11 mouse cellular contexts compared by ENCODE assay signal in the genomic region with DNA sequence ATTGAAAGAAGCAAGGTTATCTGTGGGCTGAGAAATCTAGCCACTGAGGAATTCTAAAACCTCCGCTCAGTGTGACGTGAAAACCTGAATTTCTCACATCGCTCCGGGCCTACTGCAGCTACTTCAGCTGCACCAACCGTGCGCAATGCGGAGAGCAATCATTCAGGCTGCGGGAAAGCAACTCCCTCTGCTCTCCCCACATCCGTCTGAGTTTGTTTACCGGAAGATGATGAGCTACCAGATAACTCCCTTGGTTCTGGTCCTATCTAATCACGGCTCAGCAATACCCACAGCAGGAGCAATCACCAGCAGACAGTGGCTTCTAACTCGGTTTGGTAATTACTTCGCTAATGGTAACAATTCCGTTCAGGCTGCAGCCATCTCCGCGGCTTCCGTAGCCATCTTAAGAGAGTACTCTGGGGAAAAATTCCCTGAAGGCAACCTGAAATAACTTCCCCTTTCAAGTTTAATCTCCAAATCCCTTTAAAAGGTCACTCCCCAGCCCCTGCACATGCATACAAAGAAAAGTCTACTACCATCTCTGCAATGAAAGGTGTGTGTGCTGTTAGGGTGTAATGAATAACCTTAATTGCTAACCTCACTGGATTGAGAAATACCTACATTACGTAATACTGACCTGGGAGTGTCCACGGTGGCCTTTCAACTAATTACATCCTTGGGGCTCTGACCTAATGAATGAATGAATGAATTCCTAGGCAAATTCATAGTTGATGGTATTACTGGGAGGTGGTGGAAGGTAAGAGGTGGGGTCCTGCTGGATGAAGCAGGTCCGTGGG.
DNase-seq lines count a peak whose midpoint lies in the region; ATAC-seq lines count a peak whose summit lies in the region.
"Had no signal": no experiment of that assay in that cellular context is flagged by ENCODE, and none has a peak within 500 bp of the region (broad histone marks: within the 10 kb centered on the region; RNA-seq: fewer than 3 reads in every experiment).

No protein-coding gene starts in this region.

- no peaks in the 10 kb centered on the region for H3K9me3 ChIP-seq in heart, embryonic 12.5 days (replicated peaks)
- no peaks in the 10 kb centered on the region for H3K9me3 ChIP-seq in lung, embryonic 15.5 days
- H3K9me3 ChIP-seq in stomach, embryonic 15.5 days: no peaks in the 10 kb centered on the region
- H3K9me3 ChIP-seq: limb, embryonic 10.5 days had no signal

- no peak for ATAC-seq in heart, embryonic 12.5 days (ENCODE audit: insufficient number of reproducible peaks, low FRiP score)
- no peak for ATAC-seq in lung, embryonic 15.5 days (ENCODE audit: borderline replicate concordance, extremely low read depth, low FRiP score, low TSS enrichment)
- ATAC-seq in stomach, embryonic 15.5 days (ENCODE audit: insufficient read depth, low FRiP score, low read depth): 0 out of 2 replicates have a peak, but pooled peaks have one; percentile 28
- ATAC-seq: activated CD4-positive, CD25-positive, alpha-beta regulatory T cell, adult 4 months had no signal

- no peak overlapping the region for H3K4me3 ChIP-seq in heart, embryonic 12.5 days
- no peak overlapping the region for H3K4me3 ChIP-seq in lung, embryonic 15.5 days
- no peak overlapping the region for H3K4me3 ChIP-seq in stomach, embryonic 15.5 days (replicated peaks)
- H3K4me3 ChIP-seq: limb, embryonic 10.5 days had no signal

- no peak for DNase-seq in heart, adult 9 months (ENCODE audit: low spot score in 2 of 2)
- DNase-seq in lung, postnatal 10 days: no peak
- DNase-seq in kidney, postnatal 10 days: peak; percentile 12
- DNase-seq in left cerebral cortex, adult 9 months (ENCODE audit: low spot score in 2 of 2): no peak
- DNase-seq in embryo, embryonic 10.5 days (ENCODE audit: low spot score): no peak

- H3K27ac ChIP-seq in heart, embryonic 12.5 days (ENCODE audit: poor library complexity, severe bottlenecking): no peak overlapping the region
- H3K27ac ChIP-seq in lung, embryonic 15.5 days: peak overlapping the region; percentile 87
- H3K27ac ChIP-seq in stomach, embryonic 15.5 days: peak overlapping the region; percentile 48; the same call in 1 of the 2 replicates
- H3K27ac ChIP-seq: limb, embryonic 10.5 days had no signal

- 28% methylated on average over 20 of the region's 20 CpGs for WGBS in heart, embryonic 12.5 days
- 29% methylated on average over 20 of the region's 20 CpGs for WGBS in lung, embryonic 15.5 days
- 34% methylated on average over 20 of the region's 20 CpGs for WGBS in stomach, embryonic 15.5 days

- H3K4me1 ChIP-seq in heart, embryonic 12.5 days (replicated peaks): peaks cover 32% of the 10 kb centered on the region
- H3K4me1 ChIP-seq in lung, embryonic 15.5 days: peaks cover 60% of the 10 kb centered on the region
- H3K4me1 ChIP-seq in stomach, embryonic 15.5 days: no peaks in the 10 kb centered on the region

- H3K4me2 ChIP-seq in heart, embryonic 12.5 days: peak overlapping the region; percentile 35
- peak overlapping the region; percentile 26 for H3K4me2 ChIP-seq in lung, embryonic 15.5 days
- H3K4me2 ChIP-seq in stomach, embryonic 15.5 days: no peak overlapping the region

- no peak overlapping the region for H3K9ac ChIP-seq in heart, embryonic 12.5 days
- H3K9ac ChIP-seq in lung, embryonic 15.5 days: no peak overlapping the region
- H3K9ac ChIP-seq in stomach, embryonic 15.5 days: no peak overlapping the region

- peaks cover 7% of the 10 kb centered on the region; the same call in 1 of the 2 replicates for H3K27me3 ChIP-seq in heart, embryonic 12.5 days (replicated peaks)
- H3K27me3 ChIP-seq in lung, embryonic 15.5 days: no peaks in the 10 kb centered on the region
- H3K27me3 ChIP-seq in stomach, embryonic 15.5 days (replicated peaks): no peaks in the 10 kb centered on the region
- H3K27me3 ChIP-seq: CH12.LX had no signal

- H3K36me3 ChIP-seq in heart, embryonic 12.5 days: no peaks in the 10 kb centered on the region
- peaks cover 5% of the 10 kb centered on the region; the same call in 1 of the 2 replicates for H3K36me3 ChIP-seq in lung, embryonic 15.5 days
- H3K36me3 ChIP-seq in stomach, embryonic 15.5 days: 0 out of 2 replicates have a peak, but pooled peaks cover 4% of the 10 kb centered on the region
